12 mouse cellular contexts compared by ENCODE assay signal in genomic region chr9:73159265-73159664, GRCm38 (mm10). TPM values are rescaled to one million over a fixed set of nuclear protein-coding genes. Genes with fewer than 3 reads are reported as not detected.
A peak's percentile ranks its signal among the peaks of the same experiment; 100 is the strongest.
DNase-seq lines count a peak whose midpoint lies in the region; ATAC-seq and TF ChIP-seq lines count a peak whose summit lies in the region.
"Had no signal": no experiment of that assay in that cellular context is flagged by ENCODE, and none has a peak within 500 bp of the region (broad histone marks: within the 10 kb centered on the region; RNA-seq: fewer than 3 reads in every experiment).

No protein-coding gene starts in this region.

- H3K4me3 ChIP-seq in liver, embryonic 14.5 days (ENCODE audit: insufficient read depth in 1 of 2, low read depth in 2 of 2, low read length in 2 of 2), result no peak overlapping the region
- H3K4me3 ChIP-seq: midbrain, embryonic 12.5 days; stomach, embryonic 15.5 days had no signal

- no peaks in the 10 kb centered on the region for H3K27me3 ChIP-seq in liver, embryonic 14.5 days (ENCODE audit: control insufficient read depth, insufficient read depth, low read length)
- H3K27me3 ChIP-seq: stomach, embryonic 15.5 days had no signal

- H3K9ac ChIP-seq in liver, embryonic 14.5 days (replicated peaks), result no peak overlapping the region
- H3K9ac ChIP-seq: midbrain, embryonic 12.5 days; stomach, embryonic 15.5 days had no signal

- 0 out of 2 replicates have a peak, but pooled peaks have one; percentile 52 for ATAC-seq in frontal cortex, adult (ENCODE audit: low TSS enrichment)
- no peak for ATAC-seq in liver, embryonic 14.5 days (ENCODE audit: insufficient read depth)
- no peak for ATAC-seq in granulocyte monocyte progenitor cell, adult 5-6 weeks (replicated peaks; ENCODE audit: poor library complexity, severe bottlenecking)
- ATAC-seq: intestine, embryonic 16.5 days had no signal

- no peak overlapping the region for H3K27ac ChIP-seq in liver, embryonic 14.5 days
- H3K27ac ChIP-seq: midbrain, embryonic 12.5 days; stomach, embryonic 15.5 days had no signal

- no peaks in the 10 kb centered on the region for H3K36me3 ChIP-seq in liver, embryonic 14.5 days (replicated peaks; ENCODE audit: control insufficient read depth, insufficient read depth, low read depth)
- H3K36me3 ChIP-seq: midbrain, embryonic 12.5 days; stomach, embryonic 15.5 days had no signal

- no peaks in the 10 kb centered on the region for H3K4me1 ChIP-seq in liver, embryonic 14.5 days (replicated peaks; ENCODE audit: control insufficient read depth in 2 of 2, insufficient read depth in 2 of 2, low read length in 1 of 2)
- H3K4me1 ChIP-seq: midbrain, embryonic 12.5 days; stomach, embryonic 15.5 days had no signal

- TF ChIP-seq EP300 in liver, embryonic 14.5 days (IDR thresholded peaks at IDR 0.05; ENCODE audit: low read depth), result no peak

- H3K9me3 ChIP-seq in liver, embryonic 14.5 days (ENCODE audit: control insufficient read depth, low read length), result peaks cover 5% of the 10 kb centered on the region
- H3K9me3 ChIP-seq: midbrain, embryonic 12.5 days; stomach, embryonic 15.5 days had no signal

- DNase-seq in frontal cortex, postnatal 25 days (ENCODE audit: low spot score in 2 of 2), result no peak
- no peak for DNase-seq in liver, embryonic 14.5 days (ENCODE audit: low read depth in 3 of 3, low spot score in 3 of 3)
- no peak for DNase-seq in liver
- DNase-seq in NIH3T3 (ENCODE audit: low read depth), result peak; percentile 60
- DNase-seq in retina, embryonic 14.5 days (ENCODE audit: low spot score), result peak; percentile 67
- DNase-seq in c-Kit-positive CD71-positive TER-119-positive erythroid progenitor cells, embryonic 14.5 days (ENCODE audit: low spot score), result no peak

- peak; percentile 37 for TF ChIP-seq CTCF in liver, embryonic 14.5 days (IDR thresholded peaks at IDR 0.05; ENCODE audit: low read depth)

- WGBS in liver, embryonic 14.5 days (ENCODE audit: insufficient replicate concordance), result 28% methylated on average over 1 of the region's 1 CpGs

- no peak overlapping the region for H3K4me2 ChIP-seq in liver, embryonic 14.5 days (ENCODE audit: low read depth)
- H3K4me2 ChIP-seq: midbrain, embryonic 12.5 days; stomach, embryonic 15.5 days had no signal

RNA-seq across cellular contexts. Expression of gene Rsl24d1, which starts 46.0 kb away (rescaled TPM):
- 22.3 and 29.7 TPM in 2 replicates for polyA plus RNA-seq in liver, embryonic 14.5 days (2012; rRNA removed)
- polyA plus RNA-seq in liver, embryonic 14.5 days (2014; fragmentation: Nextera tagmentation; extraction: Ambion mirVana), result 49.5 and 54.9 TPM in 2 replicates
- total RNA-seq in granulocyte monocyte progenitor cell, adult 5-6 weeks (2014; fragmentation: Nextera tagmentation), result 87.9 and 106 TPM in 2 replicates
- 172 and 197 TPM in 2 replicates for total RNA-seq in granulocyte monocyte progenitor cell, adult 5-6 weeks (2017)

RNA-seq across cellular contexts. Expression of gene Gm20509, which starts 57.0 kb away (rescaled TPM):
- not detected in 2 replicates for polyA plus RNA-seq in liver, embryonic 14.5 days (2012; rRNA removed)
- not detected in 2 replicates for polyA plus RNA-seq in liver, embryonic 14.5 days (2014; fragmentation: Nextera tagmentation; extraction: Ambion mirVana)
- total RNA-seq in granulocyte monocyte progenitor cell, adult 5-6 weeks (2014; fragmentation: Nextera tagmentation), result not detected in 2 replicates
- not detected in 2 replicates for total RNA-seq in granulocyte monocyte progenitor cell, adult 5-6 weeks (2017)
- polyA plus RNA-seq: frontal cortex, adult 2 months; intestine, embryonic 16.5 days; midbrain, embryonic 12.5 days; stomach, embryonic 15.5 days had no signal

RNA-seq across cellular contexts. Expression of gene Khdc3, which starts 57.6 kb away (rescaled TPM):
- polyA plus RNA-seq in liver, embryonic 14.5 days (2012; rRNA removed), result 0.05 and 0.08 TPM in 2 replicates
- polyA plus RNA-seq in liver, embryonic 14.5 days (2014; fragmentation: Nextera tagmentation; extraction: Ambion mirVana), result not detected in 2 replicates
- total RNA-seq in granulocyte monocyte progenitor cell, adult 5-6 weeks (2014; fragmentation: Nextera tagmentation), result 1.6 and 7.0 TPM in 2 replicates
- total RNA-seq in granulocyte monocyte progenitor cell, adult 5-6 weeks (2017), result 1.8 TPM in 1 of 2 replicates, not detected in the other
- polyA plus RNA-seq: intestine, embryonic 16.5 days; midbrain, embryonic 12.5 days had no signal

Comparison
In these comparisons a context has a peak if more than half of its experiments do, and no peak if none do; other contexts are left out.
1. DNase-seq: peak in NIH3T3 (single experiment) and retina, embryonic 14.5 days (single experiment); none in frontal cortex, postnatal 25 days (0 of 2), liver, embryonic 14.5 days (0 of 3), liver (single experiment) and c-Kit-positive CD71-positive TER-119-positive erythroid progenitor cells, embryonic 14.5 days (single experiment).